Mouse (Mus musculus) CH12.LX (cell line): ENCODE data around the gene Prkcb.

Source experiments
- CHD2 ChIP-seq: IDR thresholded peaks from 2 replicates; pipeline ENCODE4 v1.6.1; 2011; ENCODE audit warnings: low read length, improper control_type of control experiment
- CTCF ChIP-seq, 2 experiments: IDR thresholded peaks in 1 of 2; conservative IDR thresholded peaks in 1 of 2; 2 replicates each; pipeline ENCODE4 v1.5.1; 2011 to 2012; ENCODE audit warnings: low read depth in 2 of 2, low read length in 2 of 2, improper control_type of control experiment in 1 of 2, inconsistent platforms in 1 of 2, mild to moderate bottlenecking in 1 of 2, moderate library complexity in 1 of 2
- ELF1 ChIP-seq: IDR thresholded peaks from 2 replicates; pipeline ENCODE4 v1.6.1; 2014; ENCODE audit warnings: low read depth, mild to moderate bottlenecking, inconsistent platforms, low read length, improper control_type of control experiment
- EP300 ChIP-seq: IDR thresholded peaks from 2 replicates; pipeline ENCODE4 v1.6.1; 2011; ENCODE audit warnings: low read length, improper control_type of control experiment
- JUN ChIP-seq: IDR thresholded peaks from 2 replicates; pipeline ENCODE4 v1.6.1; 2011; ENCODE audit warnings: low read depth, mild to moderate bottlenecking, low read length, improper control_type of control experiment, moderate library complexity; ENCODE audit not compliant: insufficient read depth
- POLR2A ChIP-seq: IDR thresholded peaks from 2 replicates; pipeline ENCODE4 v1.6.1; 2011; ENCODE audit warnings: low read depth, mild to moderate bottlenecking, improper control_type of control experiment, low read length
- POLR2AphosphoS2 ChIP-seq: IDR thresholded peaks from 2 replicates; pipeline ENCODE4 v1.6.1; 2011; ENCODE audit warnings: low read depth, low read length, improper control_type of control experiment
- TCF12 ChIP-seq: IDR thresholded peaks from 2 replicates; pipeline ENCODE4 v1.6.1; 2014; ENCODE audit warnings: low read depth, mild to moderate bottlenecking, inconsistent platforms, low read length, improper control_type of control experiment
- USF2 ChIP-seq: conservative IDR thresholded peaks from 2 replicates; pipeline ENCODE4 v1.6.1; 2011; ENCODE audit warnings: low read depth, low read length, improper control_type of control experiment
- ZC3H11A ChIP-seq: IDR thresholded peaks from 2 replicates; pipeline ENCODE4 v1.6.1; 2012; ENCODE audit warnings: low read depth, mild to moderate bottlenecking, inconsistent platforms, low read length, improper control_type of control experiment
- ZNF384 ChIP-seq: IDR thresholded peaks from 2 replicates; pipeline ENCODE4 v1.6.1; 2012; ENCODE audit warnings: low read depth, low read length, improper control_type of control experiment, inconsistent platforms

DNA sequence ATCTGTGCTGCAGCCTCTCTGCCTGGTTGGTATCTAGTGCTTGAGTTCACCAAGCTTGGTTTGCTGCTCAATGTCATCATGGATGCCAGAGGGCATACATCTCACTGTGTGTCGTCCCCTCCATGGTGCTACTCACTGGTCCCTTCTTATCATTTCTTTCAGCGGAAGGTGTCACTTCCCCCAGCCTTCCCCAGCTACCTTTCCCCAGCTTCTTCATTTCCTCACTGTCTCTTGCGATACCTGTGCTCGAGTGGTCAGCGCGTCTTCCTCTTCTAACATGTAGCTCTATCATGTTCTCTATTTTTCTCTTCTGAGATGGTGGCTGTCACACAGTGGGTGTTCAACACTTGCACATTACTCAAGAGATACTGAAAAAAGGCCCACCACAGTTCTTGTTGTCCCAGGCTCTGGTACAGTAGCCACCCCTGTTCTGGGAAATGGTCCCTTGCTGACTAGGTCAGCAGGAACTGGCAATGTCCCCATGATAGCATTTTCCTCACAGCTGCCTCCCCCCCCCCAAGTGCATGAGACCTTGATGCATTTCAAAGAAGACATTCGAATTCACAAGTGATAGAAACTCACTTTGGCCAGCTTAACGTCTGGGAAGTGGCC, 27.3 kb downstream of the Prkcb start:
- TF ChIP-seq USF2 (no peak), EP300 (no peak), POLR2A (no peak), CTCF (conservative IDR thresholded peaks at IDR 0.05 in 1 of 2, IDR thresholded peaks at IDR 0.05 in 1 of 2; ENCODE audit: low read depth in 2 of 2, low read length in 2 of 2) (no peak), TCF12 (no peak), ZNF384 (no peak), JUN (no peak), ZC3H11A (no peak), ELF1 (no peak), POLR2AphosphoS2 (no peak), CHD2 (no peak)
